Mouse (Mus musculus) urinary bladder, postnatal 36 days (tissue): ENCODE data around the gene Auts2.
A peak's percentile ranks its signal among the peaks of the same experiment; 100 is the strongest.

ENCODE experiments used
- DNase-seq, 2 experiments: peaks; one replicate each; pipeline ENCODE4 v3.0.0; 2022; ENCODE audit warnings: low spot score in 2 of 2, mixed read lengths in 1 of 2

Gene Auts2

GRCm38 (mm10) chr5:131737476-131737875 is 805.7 kb downstream of the Auts2 start:
- no peak for DNase-seq

GRCm38 (mm10) chr5:131733324-131733660 is 809.9 kb downstream of the Auts2 start:
- peak in 1 of 2 experiments; percentile 65 for DNase-seq

GRCm38 (mm10) chr5:131732631-131733323 is 810.4 kb downstream of the Auts2 start:
- DNase-seq: peak; percentile 16 to 27

GRCm38 (mm10) chr5:131729456-131729855 is 813.7 kb downstream of the Auts2 start:
- no peak for DNase-seq

GRCm38 (mm10) chr5:131727909-131728308 is 815.2 kb downstream of the Auts2 start:
- no peak for DNase-seq

GRCm38 (mm10) chr5:131724508-131724907 is 818.6 kb downstream of the Auts2 start:
- no peak for DNase-seq

- DNase-seq: no peak
Observed at GRCm38 (mm10) chr5:131722791-131723190, 820.4 kb downstream of the Auts2 start.

- no peak for DNase-seq
Observed at GRCm38 (mm10) chr5:131722361-131722760, 820.8 kb downstream of the Auts2 start.

- no peak for DNase-seq
Observed at GRCm38 (mm10) chr5:131718013-131718412, 825.1 kb downstream of the Auts2 start.

- no peak for DNase-seq
Observed at GRCm38 (mm10) chr5:131717359-131717965, 825.7 kb downstream of the Auts2 start.

- no peak for DNase-seq
Observed at GRCm38 (mm10) chr5:131714979-131715378, 828.2 kb downstream of the Auts2 start.

GRCm38 (mm10) chr5:131712441-131712840 is 830.7 kb downstream of the Auts2 start:
- no peak for DNase-seq

GRCm38 (mm10) chr5:131711474-131712129 is 831.5 kb downstream of the Auts2 start:
- peak in 1 of 2 experiments; percentile 7 for DNase-seq

- no peak for DNase-seq
Observed at GRCm38 (mm10) chr5:131710735-131711473, 832.2 kb downstream of the Auts2 start.

GRCm38 (mm10) chr5:131707471-131707870 is 835.7 kb downstream of the Auts2 start:
- DNase-seq: no peak

- no peak for DNase-seq
Observed at GRCm38 (mm10) chr5:131703729-131704128, 839.4 kb downstream of the Auts2 start.

GRCm38 (mm10) chr5:131702840-131703392 is 840.2 kb downstream of the Auts2 start:
- no peak for DNase-seq

GRCm38 (mm10) chr5:131698900-131699299 is 844.2 kb downstream of the Auts2 start:
- DNase-seq: no peak

- no peak for DNase-seq
Observed at GRCm38 (mm10) chr5:131690781-131691180, 852.4 kb downstream of the Auts2 start.

GRCm38 (mm10) chr5:131686956-131687618 is 856.1 kb downstream of the Auts2 start:
- DNase-seq: no peak

- DNase-seq: no peak
Observed at GRCm38 (mm10) chr5:131680127-131680845, 862.9 kb downstream of the Auts2 start.
